Mouse (Mus musculus) spleen, postnatal 4 days (tissue): ENCODE measurements around the gene Esam.
A peak's percentile ranks its signal among the peaks of the same experiment; 100 is the strongest.

ENCODE experiments used
- DNase-seq, 2 experiments: peaks; one replicate each; pipeline ENCODE4 v3.0.0; 2022; ENCODE audit warnings: low spot score in 2 of 2

Gene Esam

DNA sequence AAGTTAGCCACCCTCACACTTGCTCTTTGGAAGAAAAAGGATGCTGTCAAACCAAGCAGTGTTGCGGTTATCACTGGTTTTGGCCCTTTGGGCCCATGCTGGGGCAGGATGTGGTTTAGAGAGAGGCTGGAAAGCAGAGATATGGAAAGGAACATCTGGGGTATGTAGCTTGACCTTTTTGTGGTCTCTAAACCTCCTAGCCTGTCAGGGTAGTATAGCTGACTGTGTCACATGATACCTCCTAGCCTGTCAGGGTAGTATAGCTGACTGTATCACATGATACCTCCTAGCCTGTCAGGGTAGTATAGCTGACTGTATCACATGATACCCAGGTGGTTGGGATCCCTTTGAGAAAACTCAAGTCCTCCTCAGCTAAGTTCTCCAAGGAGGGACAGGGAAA lies 26.4 kb downstream of the Esam start:
- no peak for DNase-seq

- no peak for DNase-seq
Observed at GRCm38 (mm10) chr9:37554838-37555748, 27.2 kb downstream of the Esam start, which contains the start of gene Siae. Siae (plus strand) TSS chr9:37555698.

DNA sequence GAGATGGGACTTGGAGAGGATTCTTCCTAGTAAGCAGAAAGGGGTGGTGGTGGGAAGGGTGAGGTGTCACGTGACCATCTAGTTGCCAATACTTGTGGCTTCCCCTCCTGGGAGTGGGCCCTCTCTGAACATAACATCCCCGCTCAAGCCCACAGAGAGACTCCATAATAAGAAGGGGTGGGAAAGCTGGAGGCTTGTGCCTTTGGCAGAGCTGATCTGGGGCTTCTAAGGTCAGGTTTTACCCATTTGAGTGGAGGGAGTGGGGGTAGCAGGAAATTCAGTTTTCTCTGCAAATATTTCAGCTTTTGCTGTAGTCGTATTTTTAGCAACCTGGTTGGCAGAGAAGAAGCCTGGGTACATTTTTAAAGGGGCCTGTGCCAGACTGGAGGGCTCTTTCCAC lies 28.5 kb downstream of the Esam start:
- DNase-seq = no peak

- DNase-seq = no peak
Observed at GRCm38 (mm10) chr9:37560617-37561016, 32.7 kb downstream of the Esam start.

- no peak for DNase-seq
Observed at GRCm38 (mm10) chr9:37563805-37564204, 35.9 kb downstream of the Esam start.

- no peak for DNase-seq
Observed at GRCm38 (mm10) chr9:37567019-37567418, 39.1 kb downstream of the Esam start.

GRCm38 (mm10) chr9:37567454-37567853 lies 39.6 kb downstream of the Esam start:
- no peak for DNase-seq

DNA sequence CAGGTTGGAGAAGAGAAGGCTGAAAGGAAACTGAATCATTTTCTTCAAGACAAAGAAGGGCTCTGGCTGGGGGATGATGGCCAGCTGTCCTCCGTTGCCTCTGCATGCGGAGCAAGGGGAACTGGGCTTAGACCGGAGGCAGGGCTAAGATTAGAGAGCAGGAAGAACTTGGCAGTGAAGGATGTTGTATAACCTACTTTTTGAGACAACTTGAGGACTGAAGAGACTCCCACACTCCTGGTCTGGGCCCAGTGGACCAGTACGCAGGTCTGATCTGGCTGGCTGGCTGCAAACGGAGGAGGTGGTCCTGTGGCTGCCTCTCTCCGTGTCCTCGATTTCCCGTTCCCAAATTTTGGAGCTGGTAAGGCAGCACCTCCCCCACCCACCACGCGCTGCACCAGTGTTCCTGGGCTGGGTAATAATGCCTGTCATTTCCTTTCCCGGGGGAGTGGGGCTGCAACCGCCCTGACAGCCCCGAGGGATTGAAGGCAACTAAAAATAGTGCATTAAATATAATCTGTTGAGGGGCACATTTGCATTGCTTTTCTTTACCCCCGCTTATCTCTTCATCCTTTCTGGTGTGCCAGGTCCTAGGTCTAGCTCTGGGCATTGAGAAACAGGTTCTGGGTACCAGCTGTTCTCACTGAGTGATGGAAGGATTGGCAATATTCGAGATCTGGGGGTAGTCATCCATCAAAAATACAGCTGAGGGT lies 40.2 kb downstream of the Esam start:
- DNase-seq = no peak

DNA sequence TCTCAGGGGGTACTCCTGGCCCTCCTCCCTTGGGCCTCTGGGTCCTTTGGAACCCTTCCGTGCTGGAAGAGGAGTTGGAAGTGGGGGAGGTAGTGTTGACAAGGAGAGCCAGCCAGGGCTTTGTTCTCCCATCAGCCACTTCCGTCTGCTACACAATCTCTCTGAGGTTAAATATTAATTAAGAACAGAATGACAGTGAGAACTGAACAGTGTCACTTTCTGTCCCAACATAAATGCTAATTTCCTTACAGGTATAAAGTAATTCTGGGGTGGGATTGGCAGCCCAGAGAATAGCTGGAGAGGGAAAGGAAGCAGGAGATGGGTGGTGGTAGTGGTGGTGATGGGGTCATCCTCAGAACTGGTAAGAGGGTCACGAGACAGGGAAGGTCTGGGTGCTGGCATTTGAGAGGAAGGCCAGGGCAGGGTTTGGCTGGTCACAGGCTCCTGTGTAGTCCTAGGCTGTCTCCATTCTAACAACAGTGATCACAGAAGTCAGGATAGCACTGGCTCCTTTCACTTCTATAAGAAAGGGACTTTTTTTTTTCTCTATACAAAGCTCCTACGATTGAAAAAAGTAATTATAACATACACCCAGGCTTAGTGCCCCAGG lies 40.8 kb downstream of the Esam start:
- DNase-seq = no peak

DNA sequence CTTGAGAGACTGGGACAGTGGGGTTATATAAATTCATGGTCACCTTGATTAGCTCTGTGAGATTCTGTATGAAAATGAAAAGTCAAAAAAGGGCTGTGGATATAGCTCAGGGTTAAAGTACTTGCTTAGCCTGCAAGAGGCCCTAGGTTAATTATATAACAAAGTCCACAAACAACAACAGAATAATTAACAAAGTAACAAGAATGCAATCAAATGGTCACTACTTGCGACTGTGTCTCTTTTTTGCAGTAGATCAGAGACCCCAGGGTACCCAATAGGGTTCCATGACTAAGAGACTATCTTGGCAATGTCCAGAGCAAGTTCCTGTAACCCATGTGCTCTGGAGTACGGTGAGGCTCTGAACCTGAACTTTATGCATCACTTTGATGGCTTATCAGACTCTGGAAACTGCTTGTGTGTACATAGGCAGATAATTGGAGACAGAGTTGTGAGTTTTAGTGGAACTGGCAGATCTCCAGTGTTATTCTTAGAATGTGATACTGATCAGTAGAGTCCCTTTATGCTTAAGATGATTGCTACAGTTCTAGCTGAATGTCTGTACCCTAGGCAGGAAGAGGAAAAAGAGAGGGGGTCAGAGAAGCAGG lies 41.5 kb downstream of the Esam start:
- DNase-seq = no peak

- no peak for DNase-seq
Observed at GRCm38 (mm10) chr9:37572204-37572876, 44.5 kb downstream of the Esam start.

DNA sequence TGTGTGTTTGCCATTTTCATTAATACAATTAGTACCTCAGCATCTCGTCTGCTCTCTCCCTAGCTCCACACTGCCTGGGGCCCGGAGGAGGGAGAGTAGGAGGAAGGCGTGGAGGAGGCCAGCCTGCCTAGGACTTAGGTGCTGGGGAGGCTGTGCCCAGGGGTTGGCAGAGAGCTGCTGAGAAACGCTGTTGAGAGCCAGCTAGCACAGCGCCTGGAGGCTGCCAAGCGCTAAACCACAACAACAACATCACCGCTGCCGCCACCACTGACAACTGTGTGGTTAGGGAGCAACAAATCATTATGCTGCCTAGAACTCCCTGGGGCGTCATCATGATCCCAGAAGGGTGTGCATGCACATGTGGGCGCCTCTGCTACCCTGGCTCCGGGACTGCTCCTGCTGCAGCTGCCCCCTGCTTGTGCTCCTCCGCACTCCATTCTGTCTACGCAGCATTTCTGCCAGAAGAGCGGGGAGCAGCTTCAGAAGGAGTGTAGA lies 48.6 kb downstream of the Esam start:
- peak; percentile 35 to 68 for DNase-seq

- no peak for DNase-seq
Observed at GRCm38 (mm10) chr9:37583594-37583993, 55.7 kb downstream of the Esam start.

GRCm38 (mm10) chr9:37586718-37587117 lies 58.8 kb downstream of the Esam start:
- DNase-seq = no peak
